Mouse (Mus musculus): Measurements from ENCODE around the gene Aym1. TPM values are rescaled to one million over a fixed set of nuclear protein-coding genes. Genes with fewer than 3 reads are reported as not detected.
"Not testable (repeated sequence)": the region's sequence is repeated elsewhere in the genome, so short reads cannot be mapped to it uniquely, and the experiment has no call there.

The Aym1 gene
- polyA plus RNA-seq, 1 experiment from 2014 or later, result not detected

- H3K9me3 ChIP-seq, result no peaks in the 10 kb centered on the region
- H3K27ac ChIP-seq (replicated peaks), result no peak overlapping the region
- no peak overlapping the region for H3K9ac ChIP-seq (replicated peaks)
- no peak overlapping the region for H3K4me2 ChIP-seq (replicated peaks)
- H3K36me3 ChIP-seq, result no peaks in the 10 kb centered on the region
- peaks cover 23% of the 10 kb centered on the region for H3K4me1 ChIP-seq
- no peak overlapping the region for H3K4me3 ChIP-seq
- H3K27me3 ChIP-seq, result no peaks in the 10 kb centered on the region
- 39% methylated on average over 3 of the region's 3 CpGs for WGBS
- no peak; the same call in 1 of the 2 replicates for ATAC-seq (replicated peaks)
Observed at GRCm38 (mm10) chr5:113357656-113358055, 562 bp downstream of the Aym1 start.

GRCm38 (mm10) chr5:113358833-113359232, 1.7 kb downstream of the Aym1 start:
- Histone ChIP-seq H3K9ac (replicated peaks) (no peak overlapping the region), H3K9me3 (no peaks in the 10 kb centered on the region), H3K27ac (replicated peaks) (no peak overlapping the region), H3K4me2 (replicated peaks) (no peak overlapping the region), H3K36me3 (no peaks in the 10 kb centered on the region), H3K4me3 (no peak overlapping the region), H3K27me3 (no peaks in the 10 kb centered on the region), H3K4me1 (peaks cover 23% of the 10 kb centered on the region)
- ATAC-seq (replicated peaks), result no peak
- WGBS, result 11% methylated on average over 11 of the region's 11 CpGs

DNA sequence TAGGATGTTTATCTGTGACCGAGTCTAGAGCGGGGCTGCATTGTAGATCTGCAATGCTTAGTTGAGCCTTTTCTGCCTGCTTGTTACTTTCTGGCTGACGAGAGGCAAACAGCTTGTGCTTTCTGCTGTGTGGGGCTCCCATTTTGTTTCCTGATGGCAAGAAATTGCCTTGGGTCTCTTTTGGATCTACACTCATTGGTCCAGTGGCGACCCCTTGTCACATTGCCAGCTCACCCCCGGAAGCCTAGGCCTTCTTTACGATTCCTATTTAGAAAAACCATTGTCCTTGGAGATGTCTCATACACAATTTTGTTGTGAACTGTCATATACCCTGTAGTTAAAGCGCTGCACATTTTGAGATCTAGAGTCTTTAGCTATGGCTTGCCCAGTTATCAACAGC, 4.2 kb downstream of the Aym1 start:
- WGBS, result 64% methylated on average over 7 of the region's 7 CpGs

GRCm38 (mm10) chr5:113362258-113362996, 5.3 kb downstream of the Aym1 start:
- H3K4me3 ChIP-seq, result no peak overlapping the region
- no peak for ATAC-seq (replicated peaks)
- H3K27ac ChIP-seq (replicated peaks), result no peak overlapping the region
- H3K36me3 ChIP-seq, result no peaks in the 10 kb centered on the region
- no peak overlapping the region for H3K4me2 ChIP-seq (replicated peaks)
- WGBS, result 76% methylated on average over 9 of the region's 9 CpGs
- H3K4me1 ChIP-seq, result peaks cover 16% of the 10 kb centered on the region
- H3K9me3 ChIP-seq, result no peaks in the 10 kb centered on the region
- no peaks in the 10 kb centered on the region for H3K27me3 ChIP-seq
- no peak overlapping the region for H3K9ac ChIP-seq (replicated peaks)

More for the DNA sequence above, 4.2 kb downstream of the Aym1 start:
- Histone ChIP-seq H3K9me3 (no peaks in the 10 kb centered on the region), H3K27me3 (no peaks in the 10 kb centered on the region), H3K4me1 (peaks cover 25% of the 10 kb centered on the region), H3K9ac (replicated peaks) (no peak overlapping the region), H3K4me3 (no peak overlapping the region), H3K27ac (replicated peaks) (no peak overlapping the region), H3K4me2 (replicated peaks) (no peak overlapping the region), H3K36me3 (no peaks in the 10 kb centered on the region)
- ATAC-seq (replicated peaks), result no peak

DNA sequence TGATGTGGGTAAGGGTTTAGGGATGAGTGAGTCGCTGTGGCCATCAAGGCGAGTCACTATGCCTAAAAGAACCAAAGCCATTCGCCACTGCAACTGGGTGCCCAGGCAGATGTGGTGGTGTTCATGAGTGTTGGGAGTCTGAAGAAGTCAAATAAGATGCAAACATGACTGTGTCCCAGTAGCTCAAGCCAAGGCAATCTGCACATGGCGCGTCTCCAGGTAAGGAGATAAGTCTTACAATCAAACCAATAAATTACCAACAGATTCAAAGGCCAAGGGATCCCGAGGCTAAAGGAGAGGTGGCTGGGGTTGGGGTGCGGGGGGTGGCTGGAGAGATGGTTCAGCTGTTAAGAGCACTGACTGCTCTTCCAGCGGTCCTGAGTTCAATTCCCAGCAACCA, 6.1 kb downstream of the Aym1 start:
- 85% methylated on average over 8 of the region's 8 CpGs for WGBS
- no peak overlapping the region for H3K4me2 ChIP-seq (replicated peaks)
- H3K9me3 ChIP-seq, result no peaks in the 10 kb centered on the region
- no peak overlapping the region for H3K9ac ChIP-seq (replicated peaks)
- H3K27ac ChIP-seq (replicated peaks), result no peak overlapping the region
- H3K4me1 ChIP-seq, result 0 out of 2 replicates have a peak, but pooled peaks cover 8% of the 10 kb centered on the region
- H3K27me3 ChIP-seq, result no peaks in the 10 kb centered on the region
- H3K4me3 ChIP-seq, result no peak overlapping the region
- H3K36me3 ChIP-seq, result no peaks in the 10 kb centered on the region
- ATAC-seq (replicated peaks), result no peak

DNA sequence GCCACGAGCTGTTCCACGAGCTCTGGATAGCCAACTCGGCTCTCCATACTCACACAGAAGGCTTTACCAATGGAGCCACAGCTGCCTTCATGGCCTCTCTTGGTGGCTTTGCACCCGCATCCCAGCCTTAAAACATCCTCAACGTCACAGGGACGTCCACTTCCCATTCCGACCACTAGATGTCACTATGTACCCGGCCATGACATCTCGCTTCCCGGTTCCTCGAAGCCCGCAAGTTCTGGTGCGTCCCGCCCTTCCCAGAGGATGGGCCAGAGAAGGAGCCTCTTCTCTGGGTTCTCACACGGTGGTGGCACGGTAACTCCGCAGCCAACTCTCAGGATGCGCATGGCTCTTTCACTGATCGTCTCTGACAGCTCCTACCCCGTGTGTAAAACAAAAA, 8.8 kb downstream of the Aym1 start:
- no peaks in the 10 kb centered on the region for H3K9me3 ChIP-seq
- peak; percentile 64; the same call in 1 of the 2 replicates for ATAC-seq (replicated peaks)
- no peaks in the 10 kb centered on the region for H3K27me3 ChIP-seq
- H3K4me2 ChIP-seq (replicated peaks), result no peak overlapping the region
- H3K9ac ChIP-seq (replicated peaks), result no peak overlapping the region
- WGBS, result 2% methylated on average over 20 of the region's 20 CpGs
- H3K36me3 ChIP-seq, result no peaks in the 10 kb centered on the region
- no peak overlapping the region for H3K4me3 ChIP-seq
- H3K27ac ChIP-seq (replicated peaks), result no peak overlapping the region
- H3K4me1 ChIP-seq, result 0 out of 2 replicates have a peak, but pooled peaks cover 2% of the 10 kb centered on the region

- not testable (repeated sequence) for H3K9me3 ChIP-seq; H3K4me3 ChIP-seq; H3K4me1 ChIP-seq; H3K27ac ChIP-seq (replicated peaks); H3K4me2 ChIP-seq (replicated peaks); H3K36me3 ChIP-seq; H3K27me3 ChIP-seq; H3K9ac ChIP-seq (replicated peaks); ATAC-seq (replicated peaks)
Observed at GRCm38 (mm10) chr5:113367726-113368125, 10.6 kb downstream of the Aym1 start.

GRCm38 (mm10) chr5:113369262-113369868, 12.3 kb downstream of the Aym1 start:
- H3K4me3 ChIP-seq, result no peak overlapping the region
- peaks cover 12% of the 10 kb centered on the region for H3K4me1 ChIP-seq
- H3K4me2 ChIP-seq (replicated peaks), result no peak overlapping the region
- no peak overlapping the region for H3K9ac ChIP-seq (replicated peaks)
- WGBS, result 75% methylated on average over 17 of the region's 17 CpGs
- no peak for ATAC-seq (replicated peaks)
- no peaks in the 10 kb centered on the region for H3K36me3 ChIP-seq
- no peaks in the 10 kb centered on the region for H3K27me3 ChIP-seq
- no peak overlapping the region for H3K27ac ChIP-seq (replicated peaks)
- H3K9me3 ChIP-seq, result no peaks in the 10 kb centered on the region

- peak overlapping the region; percentile 62 for H3K27ac ChIP-seq (replicated peaks)
- H3K9me3 ChIP-seq, result no peaks in the 10 kb centered on the region
- H3K36me3 ChIP-seq, result no peaks in the 10 kb centered on the region
- peak overlapping the region; percentile 64 for H3K4me2 ChIP-seq (replicated peaks)
- H3K27me3 ChIP-seq, result no peaks in the 10 kb centered on the region
- H3K9ac ChIP-seq (replicated peaks), result peak overlapping the region; percentile 48; the same call in 1 of the 2 replicates
- H3K4me3 ChIP-seq, result no peak overlapping the region
- WGBS, result 60% methylated on average over 4 of the region's 4 CpGs
- ATAC-seq (replicated peaks), result peak; percentile 46; the same call in 1 of the 2 replicates
- peaks cover 10% of the 10 kb centered on the region for H3K4me1 ChIP-seq
Observed at GRCm38 (mm10) chr5:113372449-113372848, 15.4 kb downstream of the Aym1 start.

- Histone ChIP-seq H3K9ac (replicated peaks) (peak overlapping the region; percentile 48), H3K4me2 (replicated peaks) (peak overlapping the region; percentile 64), H3K4me3 (peak overlapping the region; percentile 41), H3K9me3 (no peaks in the 10 kb centered on the region), H3K36me3 (no peaks in the 10 kb centered on the region), H3K27ac (replicated peaks) (peak overlapping the region; percentile 62), H3K27me3 (no peaks in the 10 kb centered on the region), H3K4me1 (peaks cover 10% of the 10 kb centered on the region)
- WGBS, result 1% methylated on average over 33 of the region's 33 CpGs
- peak; percentile 81 for ATAC-seq (replicated peaks)
Observed at GRCm38 (mm10) chr5:113372995-113373950, 16.2 kb downstream of the Aym1 start.

DNA sequence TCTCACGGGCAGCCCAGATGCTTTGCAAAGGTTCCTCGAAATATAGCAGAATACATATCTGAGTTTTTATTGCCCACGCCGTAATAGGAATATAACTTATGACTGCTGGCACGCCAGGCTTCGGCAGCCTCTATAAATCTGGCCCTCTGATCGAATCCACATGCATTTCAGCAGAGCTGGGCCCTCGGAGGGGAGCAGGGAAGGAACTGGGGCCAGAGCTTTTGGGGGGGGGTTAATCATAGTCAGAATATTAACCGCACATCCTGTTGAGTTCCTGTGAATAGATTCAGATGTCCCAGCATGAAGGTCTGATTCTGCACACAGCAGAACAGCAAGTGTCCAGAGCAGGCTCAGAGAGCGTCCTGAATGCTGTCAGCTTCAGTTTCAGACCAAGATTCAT, 17.2 kb downstream of the Aym1 start:
- Histone ChIP-seq H3K9ac (replicated peaks) (no peak overlapping the region), H3K4me2 (replicated peaks) (no peak overlapping the region), H3K4me3 (no peak overlapping the region), H3K27me3 (no peaks in the 10 kb centered on the region), H3K27ac (replicated peaks) (no peak overlapping the region), H3K36me3 (no peaks in the 10 kb centered on the region), H3K4me1 (peaks cover 10% of the 10 kb centered on the region), H3K9me3 (no peaks in the 10 kb centered on the region)
- 90% methylated on average over 10 of the region's 10 CpGs for WGBS
- no peak for ATAC-seq (replicated peaks)

DNA sequence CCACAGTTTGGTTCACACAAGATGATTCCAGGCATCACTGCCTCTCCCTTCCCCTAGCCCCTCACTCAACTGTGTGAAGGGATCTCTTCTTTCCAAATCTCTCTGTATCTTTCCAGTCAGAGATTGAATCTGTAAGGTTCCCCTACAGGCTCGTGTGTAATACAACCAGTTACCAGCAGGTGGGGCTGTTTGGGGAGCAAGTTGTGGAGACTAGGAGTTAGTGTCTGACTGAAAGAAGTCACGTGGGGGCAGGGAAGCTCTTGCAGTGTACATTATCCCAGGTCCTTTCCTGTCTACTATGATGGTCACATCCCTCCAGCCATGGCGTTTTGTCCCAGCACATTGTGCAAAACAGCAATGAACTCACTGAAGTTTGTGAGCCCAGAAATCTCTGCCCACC, 18.7 kb downstream of the Aym1 start:
- ATAC-seq (replicated peaks), result no peak
- Histone ChIP-seq H3K4me1 (peaks cover 10% of the 10 kb centered on the region), H3K27me3 (no peaks in the 10 kb centered on the region), H3K9ac (replicated peaks) (no peak overlapping the region), H3K9me3 (no peaks in the 10 kb centered on the region), H3K4me3 (no peak overlapping the region), H3K36me3 (no peaks in the 10 kb centered on the region), H3K27ac (replicated peaks) (no peak overlapping the region), H3K4me2 (replicated peaks) (no peak overlapping the region)
- WGBS, result 24% methylated on average over 3 of the region's 3 CpGs
